Mouse (Mus musculus) hematopoietic stem cell, adult 5-6 weeks (primary cell): Measurements from ENCODE around the gene Ptgfr. TPM values are rescaled to one million over a fixed set of nuclear protein-coding genes. Genes with fewer than 3 reads are reported as not detected.

Source experiments
- ATAC-seq, 2 experiments: fragments of 125-278 bp in 1 of 2; replicated peaks in 1 of 2; 2 replicates each; pipeline ENCODE4 v1.8.0; 2016 to 2017; ENCODE audit warnings: inconsistent platforms in 2 of 2, mild to moderate bottlenecking in 2 of 2, moderate number of reproducible peaks in 2 of 2, low read depth in 1 of 2, moderate TSS enrichment in 1 of 2; ENCODE audit not compliant: low FRiP score in 2 of 2, poor library complexity in 2 of 2, severe bottlenecking in 2 of 2, insufficient read depth in 1 of 2, low TSS enrichment in 1 of 2
- total RNA-seq: library from RNA; stranded (forward); fragments of 172-1452, 232-1000 nt; gene quantifications from 2 replicates; pipeline ENCODE4 v1.2.3, GENCODE M21; 2017

The Ptgfr gene
- total RNA-seq, 1 experiment from 2014 or later, result not detected

DNA sequence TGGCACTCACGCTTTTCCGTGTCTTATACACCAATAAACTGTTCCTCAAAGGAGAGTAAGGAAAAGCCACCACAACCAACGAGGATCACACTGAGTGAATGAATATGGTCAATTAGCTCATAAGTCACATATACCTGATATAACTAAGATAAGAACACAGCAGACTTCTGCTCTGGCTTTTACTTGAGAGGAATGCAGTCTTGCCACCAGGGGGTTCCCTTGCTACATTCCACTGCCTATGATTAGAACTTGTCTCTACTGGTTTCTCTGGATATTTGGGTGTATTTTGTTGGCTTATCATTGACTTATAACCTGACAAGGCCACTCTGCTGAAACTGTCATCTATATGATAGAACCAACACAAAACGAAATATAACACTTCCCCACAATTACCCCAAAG is 62.3 kb downstream of the Ptgfr start:
- 0 out of 4 replicates have a peak, but pooled peaks of 1 of the 2 experiments have one; percentile 46 for ATAC-seq

- peak; percentile 93 to 95 for ATAC-seq
Observed at GRCm38 (mm10) chr3:151771074-151771473, 66.4 kb downstream of the Ptgfr start.

DNA sequence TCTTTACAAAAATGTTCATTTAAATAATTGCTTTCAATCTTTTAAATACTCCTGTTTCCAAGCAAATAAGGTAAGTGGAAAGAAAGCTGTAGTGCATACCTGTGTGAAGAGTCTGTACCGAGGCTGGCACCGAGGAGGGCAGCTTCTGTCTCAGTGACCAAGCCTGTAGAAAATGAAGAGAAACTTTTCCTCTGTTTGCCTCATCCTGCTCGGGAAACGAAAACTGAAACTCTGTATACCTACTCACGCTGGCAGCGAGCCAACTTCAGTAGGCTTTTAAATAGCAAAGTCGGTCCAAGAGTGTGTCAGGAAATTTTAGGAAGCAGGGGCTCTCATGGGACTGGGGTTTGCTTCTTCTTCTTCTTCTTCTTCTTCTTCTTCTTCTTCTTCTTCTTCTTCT is 87.7 kb downstream of the Ptgfr start, which contains the start of gene Ifi44:
Ifi44 (minus strand) TSS at position 224 of the 400 bp plus-strand sequence.
- peak; percentile 62 to 71; a peak in 3 of 4 replicates for ATAC-seq

GRCm38 (mm10) chr3:151748514-151748913 is 88.9 kb downstream of the Ptgfr start:
- no peak for ATAC-seq

Other genes with a start within 250 kb of the Ptgfr start
- gene Ifi44, start 87.7 kb downstream of the Ptgfr start, total RNA-seq, result 20.3 and 28.5 TPM in 2 replicates
- not detected in 2 replicates for gene Ifi44l, start 74.7 kb downstream of the Ptgfr start, total RNA-seq